Mouse (Mus musculus) midbrain, embryonic 14.5 days (tissue): ENCODE data around the gene Olfr294. TPM values are rescaled to one million over a fixed set of nuclear protein-coding genes. Genes with fewer than 3 reads are reported as not detected.

Experiments used
- ATAC-seq: fragments of 200-750 bp; cut with Nextera tagmentation; 2 replicates; pipeline ENCODE4 v1.8.0; 2017; ENCODE audit warnings: moderate number of reproducible peaks, moderate library complexity; ENCODE audit not compliant: low FRiP score, low TSS enrichment
- DNase-seq: peaks from one replicate; pipeline ENCODE4 v3.0.0-alpha.2; 2015
- H3K27ac ChIP-seq: fragments of 300-500 bp; sonication (generic); replicated peaks from 2 replicates; pipeline ENCODE4 v1.5.1; 2014; ENCODE audit warnings: mild to moderate bottlenecking, low read depth, low read length, moderate library complexity
- H3K27me3 ChIP-seq: fragments of 300-500 bp; sonication (generic); 2 replicates; pipeline ENCODE4 v1.6.1; 2014; ENCODE audit warnings: low read length, control low read depth, mixed read lengths; ENCODE audit not compliant: control insufficient read depth, insufficient read depth
- H3K36me3 ChIP-seq: fragments of 300-500 bp; sonication (generic); 2 replicates; pipeline ENCODE4 v1.6.1; 2014; ENCODE audit warnings: low read length, control low read depth; ENCODE audit not compliant: control insufficient read depth, insufficient read depth
- H3K4me1 ChIP-seq: fragments of 300-500 bp; sonication (generic); 2 replicates; pipeline ENCODE4 v1.6.1; 2014; ENCODE audit warnings: mild to moderate bottlenecking, antibody characterized with exemption, low read length, control low read depth; ENCODE audit not compliant: control insufficient read depth, insufficient read depth
- H3K4me2 ChIP-seq: fragments of 300-500 bp; sonication (generic); 2 replicates; pipeline ENCODE4 v1.6.1; 2014; ENCODE audit warnings: mild to moderate bottlenecking, low read length, moderate library complexity
- H3K4me3 ChIP-seq: fragments of 300-500 bp; sonication (generic); replicated peaks from 2 replicates; pipeline ENCODE4 v1.5.1; 2014; ENCODE audit warnings: low read depth, low read length
- H3K9ac ChIP-seq: fragments of 300-500 bp; sonication (generic); replicated peaks from 2 replicates; pipeline ENCODE4 v1.6.1; 2014; ENCODE audit warnings: mild to moderate bottlenecking, low read length, moderate library complexity
- H3K9me3 ChIP-seq: fragments of 300-500 bp; sonication (generic); 2 replicates; pipeline ENCODE4 v1.6.1; 2016; ENCODE audit warnings: low read length, control low read depth, mixed read lengths; ENCODE audit not compliant: control insufficient read depth
- WGBS: fragments of 180-500 bp; shearing (Covaris S2); extraction: QIAGEN DNeasy Blood & Tissue Kit; methylation state at CpG from one replicate; pipeline ENCODE4 v1.1.7; 2014; 5-methylcytosine and 5-hydroxymethylcytosine counted together
- polyA plus RNA-seq: library from polyadenylated mRNA; unstranded; fragments of >200 nt; fragmentation: Nextera tagmentation; extraction: Ambion mirVana; gene quantifications from 2 replicates; pipeline ENCODE4 v1.2.1, GENCODE M21; 2014

The Olfr294 gene
- not detected in 2 replicates for polyA plus RNA-seq

DNA sequence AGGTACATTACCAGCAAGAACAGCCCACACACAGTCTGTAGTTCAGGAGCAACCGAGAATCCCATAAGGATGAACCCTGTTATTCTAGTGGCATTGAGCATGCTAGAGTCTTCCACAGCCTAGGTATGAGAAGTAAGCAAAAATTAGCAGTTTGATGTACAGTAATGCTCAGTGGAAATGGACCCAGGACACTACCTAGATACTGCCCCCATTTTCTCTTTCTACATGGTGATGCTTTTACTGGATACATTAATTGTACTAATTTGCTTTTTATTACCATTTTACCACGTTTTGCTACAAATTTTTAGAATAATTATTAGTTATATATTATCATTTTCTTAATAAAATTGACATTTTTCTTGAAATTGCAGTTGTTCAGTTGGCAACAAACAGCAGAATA lies at the start of gene Olfr294:
Gene Olfr294 (minus strand): TSS at position 101 of the 400 bp plus-strand sequence.
- H3K4me3 ChIP-seq, result no peak within 1 kb of the TSS
- no peaks in the 10 kb centered on the region for H3K9me3 ChIP-seq
- H3K36me3 ChIP-seq, result no peaks in the 10 kb centered on the region
- ATAC-seq (no peak), DNase-seq (no peak)
- no peak within 1 kb of the TSS for H3K9ac ChIP-seq
- H3K4me1 ChIP-seq, result no peaks in the 10 kb centered on the region
- no peak within 1 kb of the TSS for H3K27ac ChIP-seq
- no peak within 1 kb of the TSS for H3K4me2 ChIP-seq
- WGBS, result 63% methylated on average over 2 of the region's 2 CpGs
- no peaks in the 10 kb centered on the region for H3K27me3 ChIP-seq

GRCm38 (mm10) chr7:86648761-86649160 lies 32.3 kb upstream of the Olfr294 start, which contains the start of gene Olfr293:
TSS of gene Olfr293 (plus strand) at chr7:86649061.
- Histone ChIP-seq H3K9ac (no peak within 1 kb of the TSS), H3K36me3 (no peaks in the 10 kb centered on the region), H3K27ac (no peak within 1 kb of the TSS), H3K27me3 (no peaks in the 10 kb centered on the region), H3K4me1 (no peaks in the 10 kb centered on the region), H3K4me2 (no peak within 1 kb of the TSS), H3K4me3 (no peak within 1 kb of the TSS), H3K9me3 (no peaks in the 10 kb centered on the region)
- WGBS, result 91% methylated on average over 4 of the region's 4 CpGs
- ATAC-seq (no peak), DNase-seq (no peak)

DNA sequence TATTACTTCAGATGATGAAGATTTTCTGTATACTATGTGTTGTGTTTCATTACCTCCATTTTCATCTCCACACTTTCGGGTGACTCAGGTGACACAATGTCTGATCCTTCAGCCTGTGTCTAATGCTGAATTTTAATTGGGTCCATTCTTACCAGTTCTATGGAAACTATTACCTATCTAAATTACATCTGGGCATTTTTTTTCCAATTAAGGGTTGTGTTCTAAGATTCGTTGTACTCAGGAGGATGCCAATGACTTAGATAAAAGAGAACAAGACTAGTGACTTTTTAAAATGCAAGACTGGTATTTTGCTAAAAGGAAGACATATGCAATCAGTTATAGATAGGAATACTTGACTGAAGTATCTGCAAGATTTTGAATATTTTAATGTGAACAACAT lies 32.9 kb downstream of the Olfr294 start, which contains the start of gene Olfr295:
Gene Olfr295 (plus strand): TSS at position 301 of the 400 bp plus-strand sequence.
- ATAC-seq, result no peak
- no peak for DNase-seq

More for the DNA sequence above, 32.9 kb downstream of the Olfr294 start, which contains the start of gene Olfr295:
- Histone ChIP-seq H3K27me3 (no peaks in the 10 kb centered on the region), H3K4me1 (no peaks in the 10 kb centered on the region), H3K9ac (no peak within 1 kb of the TSS), H3K4me2 (no peak within 1 kb of the TSS), H3K27ac (no peak within 1 kb of the TSS), H3K36me3 (no peaks in the 10 kb centered on the region), H3K9me3 (no peaks in the 10 kb centered on the region), H3K4me3 (no peak within 1 kb of the TSS)
- 82% methylated on average over 2 of the region's 2 CpGs for WGBS

Other genes with a start within 250 kb of the Olfr294 start
- gene Olfr305, start 249.7 kb downstream of the Olfr294 start, polyA plus RNA-seq, result not detected in 2 replicates
- gene Olfr304, start 230.0 kb downstream of the Olfr294 start, polyA plus RNA-seq, result not detected in 2 replicates
- not detected in 2 replicates for gene Olfr303, start 218.9 kb downstream of the Olfr294 start, polyA plus RNA-seq
- not detected in 2 replicates for gene Olfr301, start 212.8 kb downstream of the Olfr294 start, polyA plus RNA-seq
- gene Olfr299, start 156.7 kb downstream of the Olfr294 start, polyA plus RNA-seq, result not detected in 2 replicates
- not detected in 2 replicates for gene Olfr298, start 124.2 kb downstream of the Olfr294 start, polyA plus RNA-seq
- gene Olfr297, start 96.7 kb downstream of the Olfr294 start, polyA plus RNA-seq, result not detected in 2 replicates
- not detected in 2 replicates for gene Olfr295, start 32.8 kb downstream of the Olfr294 start, polyA plus RNA-seq
- not detected in 2 replicates for gene Olfr293, start 32.4 kb upstream of the Olfr294 start, polyA plus RNA-seq
- not detected in 2 replicates for gene Olfr292, start 71.7 kb upstream of the Olfr294 start, polyA plus RNA-seq
- 0.17 and 0.73 TPM in 2 replicates for gene Folh1, start 159.3 kb upstream of the Olfr294 start, polyA plus RNA-seq
- not detected in 2 replicates for gene Vmn2r77, start 178.4 kb upstream of the Olfr294 start, polyA plus RNA-seq